Mouse (Mus musculus) ES-Bruce4 (cell line): ENCODE measurements around the gene Ptk7. TPM values are rescaled to one million over a fixed set of nuclear protein-coding genes. Genes with fewer than 3 reads are reported as not detected.

Experiments
- H3K27ac ChIP-seq: 2 replicates; pipeline ENCODE4 v1.5.1; 2012; ENCODE audit warnings: low read length, inconsistent platforms; ENCODE audit not compliant: insufficient read depth
- H3K27me3 ChIP-seq: 2 replicates; pipeline ENCODE4 v1.6.1; 2012; ENCODE audit warnings: mild to moderate bottlenecking, low read length, inconsistent platforms; ENCODE audit not compliant: control insufficient read depth, poor library complexity, insufficient read depth, severe bottlenecking
- H3K36me3 ChIP-seq: 2 replicates; pipeline ENCODE4 v1.6.1; 2012; ENCODE audit warnings: inconsistent platforms, mild to moderate bottlenecking, low read length, moderate library complexity; ENCODE audit not compliant: control insufficient read depth, poor library complexity, insufficient read depth, severe bottlenecking
- H3K4me1 ChIP-seq: one replicate; pipeline ENCODE4 v1.8.1; 2011; ENCODE audit warnings: low read length; ENCODE audit not compliant: control insufficient read depth, insufficient read depth
- H3K4me3 ChIP-seq: 2 replicates; pipeline ENCODE4 v1.5.1; 2011; ENCODE audit warnings: low read depth, mild to moderate bottlenecking, low read length
- H3K9ac ChIP-seq: 2 replicates; pipeline ENCODE4 v1.6.1; 2012; ENCODE audit warnings: low read depth, mild to moderate bottlenecking, inconsistent platforms; ENCODE audit not compliant: poor library complexity, severe bottlenecking
- H3K9me3 ChIP-seq: replicated peaks from 2 replicates; pipeline ENCODE4 v1.6.1; 2012; ENCODE audit warnings: mild to moderate bottlenecking, low read length, inconsistent platforms; ENCODE audit not compliant: control insufficient read depth, poor library complexity, insufficient read depth, severe bottlenecking
- CTCF ChIP-seq: IDR thresholded peaks from one replicate; pipeline ENCODE4 v1.8.1; 2011; ENCODE audit warnings: low read depth, low read length
- EP300 ChIP-seq: IDR thresholded peaks from 2 replicates; pipeline ENCODE4 v1.6.1; 2011; ENCODE audit warnings: low read depth, low read length; ENCODE audit not compliant: insufficient read depth
- POLR2A ChIP-seq: IDR thresholded peaks from one replicate; pipeline ENCODE4 v1.8.1; 2011; ENCODE audit warnings: low read length; ENCODE audit not compliant: insufficient read depth
- polyA plus RNA-seq: library from polyadenylated mRNA; stranded (reverse); fragments of >200 nt; gene quantifications from 2 replicates; pipeline ENCODE4 v1.2.4, GENCODE M21; 2011; ENCODE audit warnings: low read depth; ENCODE audit not compliant: missing spikeins, insufficient read depth, insufficient read length

The Ptk7 gene
- polyA plus RNA-seq, 1 experiment = 110 TPM

- peak overlapping the region; percentile 25 for H3K4me3 ChIP-seq
- TF ChIP-seq EP300 (peak; percentile 26; the same call in 1 of the 2 replicates), POLR2A (no peak), CTCF (no peak)
- H3K4me1 ChIP-seq = peaks cover 23% of the 10 kb centered on the region
- H3K9me3 ChIP-seq = no peaks in the 10 kb centered on the region
- H3K36me3 ChIP-seq = no peaks in the 10 kb centered on the region
- no peaks in the 10 kb centered on the region for H3K27me3 ChIP-seq
- peak overlapping the region; percentile 42 for H3K9ac ChIP-seq
- peak overlapping the region; percentile 83 for H3K27ac ChIP-seq
Observed at GRCm38 (mm10) chr17:46609721-46610514, 19.4 kb downstream of the Ptk7 start.

- peaks cover 10% of the 10 kb centered on the region for H3K4me1 ChIP-seq
- no peaks in the 10 kb centered on the region for H3K27me3 ChIP-seq
- H3K9me3 ChIP-seq = no peaks in the 10 kb centered on the region
- no peak overlapping the region for H3K27ac ChIP-seq
- no peak overlapping the region for H3K9ac ChIP-seq
- H3K36me3 ChIP-seq = no peaks in the 10 kb centered on the region
- H3K4me3 ChIP-seq = no peak overlapping the region
- no peak for TF ChIP-seq EP300
- TF ChIP-seq POLR2A = no peak
- TF ChIP-seq CTCF = no peak
Observed at GRCm38 (mm10) chr17:46605987-46606386, 23.3 kb downstream of the Ptk7 start.

- Histone ChIP-seq H3K4me3 (no peak overlapping the region), H3K27me3 (no peaks in the 10 kb centered on the region), H3K9ac (no peak overlapping the region), H3K27ac (no peak overlapping the region), H3K36me3 (no peaks in the 10 kb centered on the region), H3K4me1 (peaks cover 5% of the 10 kb centered on the region), H3K9me3 (no peaks in the 10 kb centered on the region)
- no peak for TF ChIP-seq POLR2A
- TF ChIP-seq EP300 = no peak
- no peak for TF ChIP-seq CTCF
Observed at GRCm38 (mm10) chr17:46605126-46605525, 24.2 kb downstream of the Ptk7 start.

- Histone ChIP-seq H3K4me3 (no peak overlapping the region), H3K9ac (no peak overlapping the region), H3K36me3 (no peaks in the 10 kb centered on the region), H3K27me3 (no peaks in the 10 kb centered on the region), H3K27ac (no peak overlapping the region), H3K9me3 (no peaks in the 10 kb centered on the region), H3K4me1 (peaks cover 5% of the 10 kb centered on the region)
- TF ChIP-seq CTCF (peak; percentile 56), EP300 (no peak)
Observed at GRCm38 (mm10) chr17:46603229-46603628, 26.1 kb downstream of the Ptk7 start.

GRCm38 (mm10) chr17:46602212-46602611, 27.1 kb downstream of the Ptk7 start:
- Histone ChIP-seq H3K9ac (peak overlapping the region; percentile 42; the same call in 1 of the 2 replicates), H3K36me3 (no peaks in the 10 kb centered on the region), H3K4me3 (no peak overlapping the region), H3K9me3 (no peaks in the 10 kb centered on the region), H3K4me1 (peaks cover 4% of the 10 kb centered on the region), H3K27me3 (no peaks in the 10 kb centered on the region), H3K27ac (0 out of 2 replicates have a peak overlapping the region, but pooled peaks have one; percentile 18)
- TF ChIP-seq CTCF (no peak), POLR2A (no peak), EP300 (no peak)

- no peak overlapping the region for H3K9ac ChIP-seq
- TF ChIP-seq POLR2A = no peak
- no peak for TF ChIP-seq EP300
- TF ChIP-seq CTCF = no peak
- no peaks in the 10 kb centered on the region for H3K27me3 ChIP-seq
- H3K9me3 ChIP-seq = no peaks in the 10 kb centered on the region
- peaks cover 8% of the 10 kb centered on the region for H3K4me1 ChIP-seq
- H3K36me3 ChIP-seq = no peaks in the 10 kb centered on the region
- H3K4me3 ChIP-seq = no peak overlapping the region
- 0 out of 2 replicates have a peak overlapping the region, but pooled peaks have one; percentile 64 for H3K27ac ChIP-seq
Observed at GRCm38 (mm10) chr17:46600569-46600968, 28.7 kb downstream of the Ptk7 start.
